Mouse (Mus musculus): ENCODE results near the gene Inafm2.

Gene Inafm2

GRCm38 (mm10) chr2:118745232-118745884 is at the start of gene Inafm2:
Inafm2 (plus strand) TSS chr2:118745758.
- DNase-seq (ENCODE audit: low spot score in 2 of 2), result peak; percentile 83 to 88

- no peak for DNase-seq (ENCODE audit: low spot score in 2 of 2)
Measured at GRCm38 (mm10) chr2:118696451-118697308, 48.9 kb upstream of the Inafm2 start.

GRCm38 (mm10) chr2:118697311-118697877 is 48.2 kb upstream of the Inafm2 start:
- DNase-seq (ENCODE audit: low spot score in 2 of 2), result no peak

- DNase-seq (ENCODE audit: low spot score in 2 of 2), result no peak
Measured at GRCm38 (mm10) chr2:118697955-118698354, 47.6 kb upstream of the Inafm2 start.

GRCm38 (mm10) chr2:118700179-118701062 is 45.1 kb upstream of the Inafm2 start:
- no peak for DNase-seq (ENCODE audit: low spot score in 2 of 2)

GRCm38 (mm10) chr2:118701161-118701560 is 44.4 kb upstream of the Inafm2 start:
- no peak for DNase-seq (ENCODE audit: low spot score in 2 of 2)

- no peak for DNase-seq (ENCODE audit: low spot score in 2 of 2)
Measured at GRCm38 (mm10) chr2:118701971-118702882, 43.3 kb upstream of the Inafm2 start.

- no peak for DNase-seq (ENCODE audit: low spot score in 2 of 2)
Measured at GRCm38 (mm10) chr2:118702883-118703761, 42.4 kb upstream of the Inafm2 start.

GRCm38 (mm10) chr2:118703913-118704730 is 41.4 kb upstream of the Inafm2 start, which contains the start of gene Ankrd63:
Ankrd63 (minus strand) TSS chr2:118703963.
- DNase-seq (ENCODE audit: low spot score in 2 of 2), result peak in 1 of 2 experiments; percentile 60

- peak in 1 of 2 experiments; percentile 43 for DNase-seq (ENCODE audit: low spot score in 2 of 2)
Measured at GRCm38 (mm10) chr2:118706436-118706835, 39.1 kb upstream of the Inafm2 start.

GRCm38 (mm10) chr2:118708472-118708871 is 37.1 kb upstream of the Inafm2 start:
- DNase-seq (ENCODE audit: low spot score in 2 of 2), result no peak

- no peak for DNase-seq (ENCODE audit: low spot score in 2 of 2)
Measured at GRCm38 (mm10) chr2:118709655-118710221, 35.8 kb upstream of the Inafm2 start.

GRCm38 (mm10) chr2:118711038-118711494 is 34.5 kb upstream of the Inafm2 start:
- peak in 1 of 2 experiments; percentile 44 for DNase-seq (ENCODE audit: low spot score in 2 of 2)

- no peak for DNase-seq (ENCODE audit: low spot score in 2 of 2)
Measured at GRCm38 (mm10) chr2:118713631-118714030, 31.9 kb upstream of the Inafm2 start.

GRCm38 (mm10) chr2:118714230-118714629 is 31.3 kb upstream of the Inafm2 start:
- peak; percentile 73 to 80 for DNase-seq (ENCODE audit: low spot score in 2 of 2)

- DNase-seq (ENCODE audit: low spot score in 2 of 2), result no peak
Measured at GRCm38 (mm10) chr2:118716677-118717076, 28.9 kb upstream of the Inafm2 start.

GRCm38 (mm10) chr2:118723693-118724486 is 21.7 kb upstream of the Inafm2 start:
- no peak for DNase-seq (ENCODE audit: low spot score in 2 of 2)
